Mouse (Mus musculus): ENCODE measurements around the gene Tsg101. TPM values are rescaled to one million over a fixed set of nuclear protein-coding genes. Genes with fewer than 3 reads are reported as not detected.

Gene Tsg101
- polyA plus RNA-seq, 1 experiment from 2014 or later = 259 TPM

GRCm38 (mm10) chr7:46840326-46840725 is 79.4 kb downstream of the Tsg101 start:
- WGBS = 47% methylated on average over 4 of the region's 4 CpGs
- peaks cover 55% of the 10 kb centered on the region for H3K4me1 ChIP-seq

GRCm38 (mm10) chr7:46839861-46840260 is 79.9 kb downstream of the Tsg101 start:
- DNase-seq (ENCODE audit: extremely low spot score, low spot score) = no peak
- WGBS = 74% methylated on average over 5 of the region's 5 CpGs
- H3K36me3 ChIP-seq (replicated peaks) = no peaks in the 10 kb centered on the region
- peaks cover 41% of the 10 kb centered on the region for H3K27me3 ChIP-seq (ENCODE audit: poor library complexity, severe bottlenecking)
- H3K4me1 ChIP-seq = peaks cover 55% of the 10 kb centered on the region
- no peak overlapping the region for H3K4me3 ChIP-seq
- H3K9me3 ChIP-seq = no peaks in the 10 kb centered on the region
- H3K27ac ChIP-seq = no peak overlapping the region

More at GRCm38 (mm10) chr7:46840326-46840725, 79.4 kb downstream of the Tsg101 start:
- DNase-seq (ENCODE audit: extremely low spot score, low spot score) = no peak
- Histone ChIP-seq H3K4me3 (no peak overlapping the region), H3K9me3 (no peaks in the 10 kb centered on the region), H3K27ac (no peak overlapping the region), H3K27me3 (ENCODE audit: poor library complexity, severe bottlenecking) (peaks cover 41% of the 10 kb centered on the region), H3K36me3 (replicated peaks) (no peaks in the 10 kb centered on the region)

DNA sequence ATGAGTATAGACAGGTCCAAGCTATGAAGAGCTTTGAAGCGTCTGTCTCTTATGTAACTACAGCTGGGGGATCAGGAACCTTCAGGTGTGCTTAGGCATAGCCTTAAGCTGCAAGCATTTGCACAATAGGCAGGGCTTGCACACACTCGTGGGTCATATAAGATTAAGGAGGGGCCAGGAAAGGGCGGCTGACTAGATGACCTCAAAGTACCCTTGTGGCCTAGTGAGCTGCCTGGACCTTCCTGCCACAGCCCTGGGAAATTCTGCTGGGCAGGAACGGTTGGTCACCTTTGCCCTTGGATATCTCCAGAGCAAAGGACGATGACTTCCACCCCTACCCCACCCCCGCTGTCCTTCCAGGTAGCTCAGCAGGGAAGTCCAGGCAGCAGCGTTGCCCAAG is 80.3 kb downstream of the Tsg101 start:
- DNase-seq (ENCODE audit: extremely low spot score, low spot score) = no peak
- Histone ChIP-seq H3K27me3 (ENCODE audit: poor library complexity, severe bottlenecking) (peaks cover 41% of the 10 kb centered on the region), H3K4me1 (peaks cover 52% of the 10 kb centered on the region), H3K27ac (no peak overlapping the region), H3K36me3 (replicated peaks) (no peaks in the 10 kb centered on the region), H3K9me3 (no peaks in the 10 kb centered on the region), H3K4me3 (no peak overlapping the region)
- 32% methylated on average over 7 of the region's 7 CpGs for WGBS

Other genes starting within 250 kb of the Tsg101 start
- 0.32 TPM in 1 of 2 replicates, not detected in the other for gene Tph1, start 247.4 kb downstream of the Tsg101 start, polyA plus RNA-seq (2016; fragmentation: Nextera tagmentation; extraction: Ambion mirVana)
- gene Saal1, start 209.3 kb downstream of the Tsg101 start, polyA plus RNA-seq (2016; fragmentation: Nextera tagmentation; extraction: Ambion mirVana) = 45.4 and 47.6 TPM in 2 replicates
- gene Saa3, start 204.3 kb downstream of the Tsg101 start, polyA plus RNA-seq (2016; fragmentation: Nextera tagmentation; extraction: Ambion mirVana) = 0.06 and 0.24 TPM in 2 replicates
- gene Saa4, start 187.4 kb downstream of the Tsg101 start, polyA plus RNA-seq (2016; fragmentation: Nextera tagmentation; extraction: Ambion mirVana) = not detected in 2 replicates
- gene Saa1, start 177.0 kb downstream of the Tsg101 start, polyA plus RNA-seq (2016; fragmentation: Nextera tagmentation; extraction: Ambion mirVana) = 0.33 and 0.48 TPM in 2 replicates
- 0.35 TPM in 1 of 2 replicates, not detected in the other for gene Saa2, start 168.2 kb downstream of the Tsg101 start, polyA plus RNA-seq (2016; fragmentation: Nextera tagmentation; extraction: Ambion mirVana)
- gene Hps5, start 123.9 kb downstream of the Tsg101 start, polyA plus RNA-seq (2016; fragmentation: Nextera tagmentation; extraction: Ambion mirVana) = 16.2 and 18.7 TPM in 2 replicates
- gene Gtf2h1, start 123.9 kb downstream of the Tsg101 start, polyA plus RNA-seq (2016; fragmentation: Nextera tagmentation; extraction: Ambion mirVana) = 51.2 and 54.1 TPM in 2 replicates
- gene Ldha, start 78.5 kb downstream of the Tsg101 start, polyA plus RNA-seq (2016; fragmentation: Nextera tagmentation; extraction: Ambion mirVana) = 3,398 and 3,630 TPM in 2 replicates
- 0.17 TPM in 1 of 2 replicates, not detected in the other for gene Ldhc, start 58.8 kb downstream of the Tsg101 start, polyA plus RNA-seq (2016; fragmentation: Nextera tagmentation; extraction: Ambion mirVana)
- gene Uevld, start 38.6 kb upstream of the Tsg101 start, polyA plus RNA-seq (2016; fragmentation: Nextera tagmentation; extraction: Ambion mirVana) = 13.4 and 14.6 TPM in 2 replicates
- gene Gm9999, start 63.6 kb upstream of the Tsg101 start, polyA plus RNA-seq (2016; fragmentation: Nextera tagmentation; extraction: Ambion mirVana) = not detected in 2 replicates
- gene Spty2d1, start 88.4 kb upstream of the Tsg101 start, polyA plus RNA-seq (2016; fragmentation: Nextera tagmentation; extraction: Ambion mirVana) = 10.9 and 11.4 TPM in 2 replicates
- 9.8 and 10.5 TPM in 2 replicates for gene Tmem86a, start 130.6 kb upstream of the Tsg101 start, polyA plus RNA-seq (2016; fragmentation: Nextera tagmentation; extraction: Ambion mirVana)
- gene Ptpn5, start 213.7 kb upstream of the Tsg101 start, polyA plus RNA-seq (2016; fragmentation: Nextera tagmentation; extraction: Ambion mirVana) = 2.9 and 4.1 TPM in 2 replicates